ENCODE assay signal across 18 mouse cellular contexts in the genomic region with DNA sequence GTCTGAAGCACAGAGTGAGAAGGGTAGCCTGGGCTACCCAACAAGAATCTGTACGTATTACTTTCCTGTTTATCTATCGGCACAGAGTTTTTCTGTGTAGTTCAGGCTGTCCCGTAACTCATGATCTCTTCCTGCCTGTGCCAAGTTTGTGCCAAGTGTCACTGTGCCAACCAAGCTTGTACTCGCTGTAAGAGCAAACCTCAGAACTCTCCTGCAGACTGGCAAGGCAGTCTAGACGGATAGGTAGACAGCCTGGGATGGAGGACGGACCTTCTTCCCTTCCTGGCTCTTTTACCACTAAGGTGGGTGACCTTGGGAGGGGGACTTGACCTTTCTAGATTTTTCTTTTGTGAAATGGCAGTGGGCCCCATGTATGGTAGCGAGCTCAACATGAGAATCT.
"Had no signal": no experiment of that assay in that cellular context is flagged by ENCODE, and none has a peak within 500 bp of the region (broad histone marks: within the 10 kb centered on the region; RNA-seq: fewer than 3 reads in every experiment).

No protein-coding gene starts in this region.

- H3K4me2 ChIP-seq: lung, embryonic 14.5 days; midbrain, embryonic 13.5 days; midbrain, embryonic 15.5 days; neural tube, embryonic 13.5 days; neural tube, embryonic 15.5 days had no signal

- H3K9me3 ChIP-seq: midbrain, embryonic 10.5 days; midbrain, embryonic 13.5 days; midbrain, embryonic 15.5 days; neural tube, embryonic 13.5 days; neural tube, embryonic 15.5 days had no signal

- H3K4me1 ChIP-seq: neural tube, embryonic 15.5 days had no signal

- H3K36me3 ChIP-seq: midbrain, embryonic 10.5 days; midbrain, embryonic 13.5 days; midbrain, embryonic 15.5 days; neural tube, embryonic 13.5 days; neural tube, embryonic 15.5 days had no signal

- H3K4me3 ChIP-seq: midbrain, embryonic 10.5 days; midbrain, embryonic 13.5 days; midbrain, embryonic 15.5 days; myocyte; neural tube, embryonic 13.5 days; neural tube, embryonic 15.5 days had no signal

- ATAC-seq: midbrain, embryonic 13.5 days; midbrain, embryonic 15.5 days had no signal

- H3K27me3 ChIP-seq: midbrain, embryonic 13.5 days; midbrain, embryonic 15.5 days; neural tube, embryonic 13.5 days; neural tube, embryonic 15.5 days had no signal

- DNase-seq: lung, adult 18-20 months; lung, embryonic 14.5 days; lung, postnatal 10 days; lung, postnatal 4 days; retina, postnatal 1 day; right cerebral cortex, adult 18-20 months; right cerebral cortex, postnatal 25 days; right cerebral cortex, postnatal 4 days; spleen, adult 18-20 months; thymus, adult 18-20 months; thymus, postnatal 14 days; thymus, postnatal 36 days had no signal

- H3K9ac ChIP-seq: lung, embryonic 14.5 days; midbrain, embryonic 13.5 days; midbrain, embryonic 15.5 days; neural tube, embryonic 13.5 days; neural tube, embryonic 15.5 days had no signal

- H3K27ac ChIP-seq: midbrain, embryonic 10.5 days; midbrain, embryonic 13.5 days; midbrain, embryonic 15.5 days; neural tube, embryonic 13.5 days; neural tube, embryonic 15.5 days had no signal
